Mouse (Mus musculus): ENCODE measurements at regions not wholly inside any gene's neighbourhood (a gene's known extent, or its start where the extent isn't known, plus 50 kb on each side); places are given as distances from the start of the nearest gene placed in this dataset.

- no peak for DNase-seq (ENCODE audit: low read depth, low spot score)
These were observed 1163.6 kb upstream of the Tyrp1 start for GRCm38 (mm10) chr4:79670203-79670891.

- DNase-seq (ENCODE audit: low read depth, low spot score), result no peak
These were observed 1138.8 kb upstream of the Tyrp1 start for GRCm38 (mm10) chr4:79694787-79695763.

- DNase-seq (ENCODE audit: low read depth, low spot score), result peak; percentile 5
These were observed 1113.0 kb upstream of the Tyrp1 start for GRCm38 (mm10) chr4:79720915-79721314.

- DNase-seq (ENCODE audit: low read depth, low spot score), result no peak
These were observed 1109.8 kb upstream of the Tyrp1 start for GRCm38 (mm10) chr4:79724103-79724502.

GRCm38 (mm10) chr4:79740925-79741560 lies 1092.9 kb upstream of the Tyrp1 start:
- DNase-seq (ENCODE audit: low read depth, low spot score), result no peak
